Mouse (Mus musculus) heart, postnatal 0 days (tissue): ENCODE data around the gene Msh4.

Experiments used
- CTCF ChIP-seq: IDR thresholded peaks from 2 replicates; pipeline ENCODE4 v1.5.1; 2016; ENCODE audit warnings: antibody characterized with exemption, control low read depth, low read depth
- EP300 ChIP-seq: IDR thresholded peaks from 2 replicates; pipeline ENCODE4 v1.6.1; 2016; ENCODE audit warnings: antibody characterized with exemption, low read depth

- no peak for TF ChIP-seq EP300
- peak; percentile 10; the same call in 1 of the 2 replicates for TF ChIP-seq CTCF
Observed at GRCm38 (mm10) chr3:153886296-153886695, 19.6 kb downstream of the Msh4 start.
